Mouse (Mus musculus): ENCODE measurements around the gene Cs. TPM values are rescaled to one million over a fixed set of nuclear protein-coding genes. Genes with fewer than 3 reads are reported as not detected.
A peak's percentile ranks its signal among the peaks of the same experiment; 100 is the strongest.

Gene Cs
- total and polyA plus RNA-seq, 3 experiments: 133 to 256 (median 161) TPM

- TF ChIP-seq EP300 (IDR thresholded peaks at IDR 0.05; ENCODE audit: low read depth in 1 of 2, low read length in 2 of 2): peak; percentile 76 to 81
- TF ChIP-seq RCOR1 (IDR thresholded peaks at IDR 0.05; ENCODE audit: low read depth, low read length): peak; percentile 91
- peak; percentile 85 for TF ChIP-seq MAZ (IDR thresholded peaks at IDR 0.05; ENCODE audit: low read depth, low read length)
Measured at GRCm38 (mm10) chr10:128344568-128345275, 7.2 kb downstream of the Cs start (continued).

- Histone ChIP-seq H3K79me2 (ENCODE audit: control insufficient read depth, insufficient read depth, low read length, poor library complexity) (peaks cover 38% of the 10 kb centered on the region), H3K27ac (ENCODE audit: control insufficient read depth, low read depth, low read length) (no peak overlapping the region), H3K4me1 (ENCODE audit: control insufficient read depth in 1 of 2, insufficient read depth in 2 of 2, low read length in 2 of 2) (peaks cover 19 to 23% of the 10 kb centered on the region in 2 experiments), H3K36me3 (ENCODE audit: control insufficient read depth in 1 of 2, insufficient read depth in 2 of 2, low read length in 2 of 2) (peaks cover 29 to 47% of the 10 kb centered on the region in 2 experiments), H3K4me3 (ENCODE audit: control insufficient read depth in 1 of 2, insufficient read depth in 1 of 2, low read depth in 2 of 2, low read length in 2 of 2) (no peak overlapping the region), H3K27me3 (ENCODE audit: control insufficient read depth in 1 of 2, insufficient read depth in 2 of 2, low read length in 2 of 2) (no peaks in the 10 kb centered on the region), H3K9ac (ENCODE audit: control insufficient read depth, low read depth, low read length, poor library complexity, severe bottlenecking) (no peak overlapping the region), H3K9me3 (replicated peaks; ENCODE audit: insufficient read depth, low read length) (no peaks in the 10 kb centered on the region)
- TF ChIP-seq MAX (IDR thresholded peaks at IDR 0.05; ENCODE audit: low read length): no peak
- DNase-seq (ENCODE audit: low read depth, low spot score): no peak
Measured at GRCm38 (mm10) chr10:128347541-128347940, 10.0 kb downstream of the Cs start.

DNA sequence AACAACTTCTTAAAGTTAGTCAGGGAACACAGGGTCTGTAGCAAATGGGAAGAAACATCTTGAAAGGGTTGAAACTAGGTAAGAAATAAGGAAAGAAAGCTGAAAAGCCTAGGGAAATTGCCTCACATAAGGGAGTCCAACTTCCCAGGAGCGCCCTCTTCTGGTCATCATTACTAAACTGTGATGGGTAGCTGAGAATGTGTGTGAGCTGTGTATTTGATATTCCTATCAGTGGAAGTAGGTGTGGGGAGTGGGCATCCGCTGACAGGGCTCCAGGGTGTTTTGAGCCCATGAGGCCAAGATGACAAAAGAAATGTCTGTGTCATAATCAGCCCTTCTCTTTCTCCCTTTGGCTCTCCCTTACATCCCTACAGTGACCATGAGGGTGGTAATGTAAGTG, 21.3 kb downstream of the Cs start:
- Histone ChIP-seq H3K27ac (ENCODE audit: control insufficient read depth, low read depth, low read length) (no peak overlapping the region), H3K9me3 (replicated peaks; ENCODE audit: insufficient read depth, low read length) (no peaks in the 10 kb centered on the region), H3K4me1 (ENCODE audit: control insufficient read depth in 1 of 2, insufficient read depth in 2 of 2, low read length in 2 of 2) (no peaks in the 10 kb centered on the region), H3K27me3 (ENCODE audit: control insufficient read depth in 1 of 2, insufficient read depth in 2 of 2, low read length in 2 of 2) (no peaks in the 10 kb centered on the region), H3K79me2 (ENCODE audit: control insufficient read depth, insufficient read depth, low read length, poor library complexity) (no peaks in the 10 kb centered on the region), H3K9ac (ENCODE audit: control insufficient read depth, low read depth, low read length, poor library complexity, severe bottlenecking) (no peak overlapping the region), H3K36me3 (ENCODE audit: control insufficient read depth in 1 of 2, insufficient read depth in 2 of 2, low read length in 2 of 2) (peaks cover 2 to 57% of the 10 kb centered on the region in 2 experiments; a peak in 3 of 4 replicates), H3K4me3 (ENCODE audit: control insufficient read depth in 1 of 2, insufficient read depth in 1 of 2, low read depth in 2 of 2, low read length in 2 of 2) (no peak overlapping the region)
- TF ChIP-seq TBP (IDR thresholded peaks at IDR 0.05; ENCODE audit: low read depth, low read length) (no peak), MYB (IDR thresholded peaks at IDR 0.05; ENCODE audit: low read depth, low read length) (no peak), ZC3H11A (IDR thresholded peaks at IDR 0.05; ENCODE audit: low read depth, low read length) (peak; percentile 8; the same call in 1 of the 2 replicates), ZMIZ1 (IDR thresholded peaks at IDR 0.05; ENCODE audit: low read depth, low read length) (no peak), CHD2 (IDR thresholded peaks at IDR 0.05; ENCODE audit: low read length) (no peak), MEF2A (IDR thresholded peaks at IDR 0.05; ENCODE audit: extremely low read depth, insufficient replicate concordance, low read depth, low read length, poor library complexity, severe bottlenecking) (no peak), RCOR1 (IDR thresholded peaks at IDR 0.05; ENCODE audit: low read depth, low read length) (no peak), SMC3 (IDR thresholded peaks at IDR 0.05; ENCODE audit: low read depth, low read length) (peak; percentile 52), CTCF (IDR thresholded peaks at IDR 0.05 in 2 of 3, conservative IDR thresholded peaks at IDR 0.05 in 1 of 3; ENCODE audit: control insufficient read depth in 1 of 3, insufficient read depth in 1 of 3, low read depth in 2 of 3, low read length in 3 of 3, poor library complexity in 1 of 3, severe bottlenecking in 1 of 3) (peak; percentile 46 to 71 (median 65)), MAZ (IDR thresholded peaks at IDR 0.05; ENCODE audit: low read depth, low read length) (no peak), ELF1 (IDR thresholded peaks at IDR 0.05; ENCODE audit: low read depth, low read length) (no peak), MAX (IDR thresholded peaks at IDR 0.05; ENCODE audit: low read length) (no peak), RAD21 (IDR thresholded peaks at IDR 0.05; ENCODE audit: low read depth, low read length) (peak; percentile 16), MAFK (IDR thresholded peaks at IDR 0.05; ENCODE audit: borderline replicate concordance, low read depth, low read length) (no peak), USF1 (IDR thresholded peaks at IDR 0.05; ENCODE audit: low read depth, low read length) (no peak), BHLHE40 (IDR thresholded peaks at IDR 0.05; ENCODE audit: borderline replicate concordance, low read depth, low read length) (no peak), HCFC1 (IDR thresholded peaks at IDR 0.05; ENCODE audit: low read depth, low read length) (no peak), E2F4 (IDR thresholded peaks at IDR 0.05; ENCODE audit: borderline replicate concordance, low read depth, low read length) (no peak), POLR2AphosphoS2 (IDR thresholded peaks at IDR 0.05; ENCODE audit: low read length) (peak; percentile 2; the same call in 1 of the 2 replicates), GABPA (IDR thresholded peaks at IDR 0.05; ENCODE audit: low read depth, low read length) (no peak)
- DNase-seq (ENCODE audit: low read depth, low spot score): peak; percentile 70
